Mouse (Mus musculus) urinary bladder, postnatal 4 days (tissue): Measurements from ENCODE around the gene Phpt1.
A peak's percentile ranks its signal among the peaks of the same experiment; 100 is the strongest.

Experiments
- DNase-seq, 2 experiments: peaks; one replicate each; pipeline ENCODE4 v3.0.0; 2021 to 2022; ENCODE audit warnings: low spot score in 2 of 2

Phpt1 gene

GRCm38 (mm10) chr2:25574579-25575431, at the start of gene Phpt1, which contains the start of gene Mamdc4:
TSS of gene Phpt1 (minus strand) at chr2:25575224.
TSS of gene Mamdc4 (minus strand) at chr2:25574845.
- DNase-seq: peak; percentile 92 to 94

GRCm38 (mm10) chr2:25621229-25622200, 46.5 kb upstream of the Phpt1 start, which contains the start of gene Tmem141:
TSS of gene Tmem141 (minus strand) at chr2:25622005.
- peak; percentile 86 to 91 for DNase-seq

GRCm38 (mm10) chr2:25620852-25621228, 45.8 kb upstream of the Phpt1 start:
- no peak for DNase-seq

GRCm38 (mm10) chr2:25620386-25620785, 45.4 kb upstream of the Phpt1 start:
- DNase-seq: no peak

- no peak for DNase-seq
Observed at GRCm38 (mm10) chr2:25617578-25617977, 42.6 kb upstream of the Phpt1 start, which contains the start of gene Ccdc183. TSS of gene Ccdc183 (minus strand) at chr2:25617678.

- no peak for DNase-seq
Observed at GRCm38 (mm10) chr2:25616398-25616797, 41.4 kb upstream of the Phpt1 start.

- no peak for DNase-seq
Observed at GRCm38 (mm10) chr2:25608671-25609070, 33.6 kb upstream of the Phpt1 start.

- DNase-seq: peak; percentile 86 to 91
Observed at GRCm38 (mm10) chr2:25607761-25608622, 33.0 kb upstream of the Phpt1 start, which contains the start of gene Rabl6. TSS of gene Rabl6 (minus strand) at chr2:25608521.

- DNase-seq: no peak
Observed at GRCm38 (mm10) chr2:25602526-25602925, 27.5 kb upstream of the Phpt1 start.

GRCm38 (mm10) chr2:25600037-25600436, 25.0 kb upstream of the Phpt1 start:
- no peak for DNase-seq

- DNase-seq: no peak
Observed at GRCm38 (mm10) chr2:25598749-25599148, 23.7 kb upstream of the Phpt1 start.

GRCm38 (mm10) chr2:25596765-25597510, 21.9 kb upstream of the Phpt1 start:
- no peak for DNase-seq

GRCm38 (mm10) chr2:25591863-25592262, 16.8 kb upstream of the Phpt1 start:
- DNase-seq: no peak

GRCm38 (mm10) chr2:25588227-25588907, 13.3 kb upstream of the Phpt1 start:
- DNase-seq: no peak

GRCm38 (mm10) chr2:25587290-25587689, 12.3 kb upstream of the Phpt1 start:
- no peak for DNase-seq

- no peak for DNase-seq
Observed at GRCm38 (mm10) chr2:25585601-25586000, 10.6 kb upstream of the Phpt1 start.

- no peak for DNase-seq
Observed at GRCm38 (mm10) chr2:25584856-25585255, 9.8 kb upstream of the Phpt1 start.

GRCm38 (mm10) chr2:25584152-25584551, 9.1 kb upstream of the Phpt1 start:
- DNase-seq: no peak

GRCm38 (mm10) chr2:25583571-25583970, 8.5 kb upstream of the Phpt1 start:
- no peak for DNase-seq

GRCm38 (mm10) chr2:25583120-25583481, 8.1 kb upstream of the Phpt1 start:
- no peak for DNase-seq
